Mouse (Mus musculus): Measurements from ENCODE around the gene Thsd7b.

- TF ChIP-seq CTCF (IDR thresholded peaks at IDR 0.05; ENCODE audit: control insufficient read depth, insufficient read depth, low read length) (no peak), POLR2A (IDR thresholded peaks at IDR 0.05; ENCODE audit: borderline replicate concordance, control insufficient read depth, low read depth, low read length) (no peak)
Measured at GRCm38 (mm10) chr1:129719592-129719991, 446.5 kb downstream of the Thsd7b start.

Measured in bone marrow, adult 2 months (tissue).